Mouse (Mus musculus) hindbrain, embryonic 12.5 days (tissue): ENCODE results near the gene Olfr988. TPM values are rescaled to one million over a fixed set of nuclear protein-coding genes. Genes with fewer than 3 reads are reported as not detected.
"Not testable (repeated sequence)": the region's sequence is repeated elsewhere in the genome, so short reads cannot be mapped to it uniquely, and the experiment has no call there.

Source experiments
- ATAC-seq: fragments of 200-750 bp; cut with Nextera tagmentation; 2 replicates; pipeline ENCODE4 v1.8.0; 2017; ENCODE audit warnings: moderate TSS enrichment; ENCODE audit not compliant: low FRiP score
- H3K27ac ChIP-seq: fragments of 300-500 bp; sonication (generic); 2 replicates; pipeline ENCODE4 v1.5.1; 2016; ENCODE audit warnings: mild to moderate bottlenecking
- H3K27me3 ChIP-seq: fragments of 300-500 bp; sonication (generic); 2 replicates; pipeline ENCODE4 v1.6.1; 2016; ENCODE audit warnings: mild to moderate bottlenecking
- H3K36me3 ChIP-seq: fragments of 300-500 bp; sonication (generic); 2 replicates; pipeline ENCODE4 v1.6.1; 2016; ENCODE audit warnings: mild to moderate bottlenecking
- H3K4me1 ChIP-seq: fragments of 300-500 bp; sonication (generic); 2 replicates; pipeline ENCODE4 v1.6.1; 2016
- H3K4me2 ChIP-seq: fragments of 300-500 bp; sonication (generic); replicated peaks from 2 replicates; pipeline ENCODE4 v1.6.1; 2016; ENCODE audit warnings: mild to moderate bottlenecking
- H3K4me3 ChIP-seq: fragments of 300-500 bp; sonication (generic); 2 replicates; pipeline ENCODE4 v1.5.1; 2016; ENCODE audit warnings: mild to moderate bottlenecking
- H3K9ac ChIP-seq: fragments of 300-500 bp; sonication (generic); 2 replicates; pipeline ENCODE4 v1.6.1; 2016; ENCODE audit warnings: mild to moderate bottlenecking, moderate library complexity
- H3K9me3 ChIP-seq: fragments of 300-500 bp; sonication (generic); replicated peaks from 2 replicates; pipeline ENCODE4 v1.6.1; 2016; ENCODE audit warnings: mild to moderate bottlenecking
- WGBS: fragments of 180-500 bp; shearing (Covaris S2); methylation state at CpG from one replicate; pipeline ENCODE4 v1.1.7; 2016; 5-methylcytosine and 5-hydroxymethylcytosine counted together
- polyA plus RNA-seq: library from polyadenylated mRNA; unstranded; fragments of >200 nt; fragmentation: Nextera tagmentation; extraction: Ambion mirVana; gene quantifications from 2 replicates; pipeline ENCODE4 v1.2.1, GENCODE M21; 2016

The Olfr988 gene
- not detected in 2 replicates for polyA plus RNA-seq

GRCm38 (mm10) chr2:85363127-85363526 lies at the start of gene Olfr988:
Gene Olfr988, minus strand, starts transcription at chr2:85363227.
- not testable (repeated sequence) for H3K27me3 ChIP-seq, H3K4me1 ChIP-seq, H3K4me2 ChIP-seq, H3K36me3 ChIP-seq, H3K4me3 ChIP-seq, H3K27ac ChIP-seq, ATAC-seq, H3K9ac ChIP-seq, H3K9me3 ChIP-seq

DNA sequence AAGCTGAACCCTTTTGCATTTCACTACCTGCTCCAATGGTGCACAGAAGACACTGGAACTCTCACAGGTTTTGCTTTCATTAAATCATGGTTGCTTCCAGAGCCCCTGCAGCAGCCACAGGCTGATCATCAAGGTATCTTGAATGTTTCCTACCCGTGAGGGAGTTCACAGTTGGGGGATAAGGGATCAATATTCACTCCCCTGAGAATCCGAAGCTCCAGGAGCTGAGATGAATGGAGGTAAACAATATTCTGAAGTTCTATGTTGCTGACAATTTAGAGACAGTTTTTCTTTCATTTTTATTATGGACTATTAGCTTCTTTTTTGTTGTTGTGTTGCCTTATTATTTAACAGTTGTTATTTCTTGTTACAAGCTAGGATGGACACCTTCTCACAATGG lies 46.3 kb upstream of the Olfr988 start, which contains the start of gene Olfr992:
Gene Olfr992 (minus strand): TSS at position 101 of the 400 bp plus-strand sequence.
- H3K27ac ChIP-seq: no peak within 1 kb of the TSS
- no peaks in the 10 kb centered on the region for H3K27me3 ChIP-seq
- H3K9ac ChIP-seq: no peak within 1 kb of the TSS
- H3K4me3 ChIP-seq: no peak within 1 kb of the TSS
- no peak for ATAC-seq
- no peak within 1 kb of the TSS for H3K4me2 ChIP-seq
- WGBS: 63% methylated on average over 2 of the region's 2 CpGs
- H3K9me3 ChIP-seq: no peaks in the 10 kb centered on the region
- H3K4me1 ChIP-seq: no peaks in the 10 kb centered on the region
- H3K36me3 ChIP-seq: no peaks in the 10 kb centered on the region

GRCm38 (mm10) chr2:85339972-85340371 lies 23.1 kb downstream of the Olfr988 start:
- no peak overlapping the region for H3K9ac ChIP-seq
- 80% methylated on average over 7 of the region's 7 CpGs for WGBS
- H3K27me3 ChIP-seq: no peaks in the 10 kb centered on the region
- H3K9me3 ChIP-seq: no peaks in the 10 kb centered on the region
- H3K36me3 ChIP-seq: no peaks in the 10 kb centered on the region
- H3K4me3 ChIP-seq: no peak overlapping the region
- ATAC-seq: no peak
- H3K4me1 ChIP-seq: no peaks in the 10 kb centered on the region
- H3K4me2 ChIP-seq: no peak overlapping the region
- no peak overlapping the region for H3K27ac ChIP-seq

GRCm38 (mm10) chr2:85339215-85339614 lies 23.8 kb downstream of the Olfr988 start, which contains the start of gene Olfr987:
Gene Olfr987, minus strand, starts transcription at chr2:85339315.
- H3K4me3 ChIP-seq, H3K27ac ChIP-seq, H3K36me3 ChIP-seq, H3K9me3 ChIP-seq, H3K4me2 ChIP-seq, H3K27me3 ChIP-seq, H3K9ac ChIP-seq, ATAC-seq, H3K4me1 ChIP-seq: not testable (repeated sequence)

DNA sequence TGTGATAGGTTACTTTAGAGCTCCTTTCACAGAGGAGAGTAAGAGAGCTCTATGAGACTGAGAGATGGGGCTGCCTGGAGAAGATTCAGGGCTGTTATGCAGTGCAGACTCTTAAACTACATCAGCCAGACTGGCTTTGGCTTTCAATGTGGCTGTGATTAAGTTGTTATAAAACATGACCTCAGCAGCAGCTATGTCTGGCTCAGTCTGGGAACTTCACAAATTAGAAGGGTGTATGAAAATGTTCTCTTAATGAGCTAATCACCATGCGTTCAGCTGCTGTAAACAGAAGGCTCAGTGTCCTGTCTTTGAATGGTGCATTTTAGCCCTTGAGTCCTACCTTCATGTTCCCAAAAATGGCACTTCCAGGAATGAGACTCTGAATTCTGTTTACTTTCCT lies 43.9 kb downstream of the Olfr988 start:
- no peak overlapping the region for H3K27ac ChIP-seq
- no peaks in the 10 kb centered on the region for H3K9me3 ChIP-seq
- no peak overlapping the region for H3K4me2 ChIP-seq
- no peaks in the 10 kb centered on the region for H3K27me3 ChIP-seq
- WGBS: 78% methylated on average over 1 of the region's 1 CpGs
- no peak overlapping the region for H3K4me3 ChIP-seq
- no peak for ATAC-seq
- no peaks in the 10 kb centered on the region for H3K4me1 ChIP-seq
- no peaks in the 10 kb centered on the region for H3K36me3 ChIP-seq
- H3K9ac ChIP-seq: no peak overlapping the region

Other genes starting within 250 kb of the Olfr988 start
- 41.5 and 48.4 TPM in 2 replicates for gene Aplnr, start 227.0 kb downstream of the Olfr988 start, polyA plus RNA-seq
- gene Lrrc55, start 166.0 kb downstream of the Olfr988 start, polyA plus RNA-seq: 3.1 TPM in 2 replicates
- gene Olfr987, start 23.9 kb downstream of the Olfr988 start, polyA plus RNA-seq: not detected in 2 replicates
- not detected in 2 replicates for gene Olfr992, start 46.2 kb upstream of the Olfr988 start, polyA plus RNA-seq
- not detected in 2 replicates for gene Olfr993, start 51.6 kb upstream of the Olfr988 start, polyA plus RNA-seq
- not detected in 2 replicates for gene Olfr994, start 73.2 kb upstream of the Olfr988 start, polyA plus RNA-seq
- not detected in 2 replicates for gene Olfr995, start 80.4 kb upstream of the Olfr988 start, polyA plus RNA-seq
- 0.09 TPM in 1 of 2 replicates, not detected in the other for gene 4833423E24Rik, start 155.8 kb upstream of the Olfr988 start, polyA plus RNA-seq
- not detected in 2 replicates for gene Olfr996, start 216.0 kb upstream of the Olfr988 start, polyA plus RNA-seq
- not detected in 2 replicates for gene Olfr998, start 225.7 kb upstream of the Olfr988 start, polyA plus RNA-seq
- not detected in 2 replicates for gene Olfr1000, start 248.7 kb upstream of the Olfr988 start, polyA plus RNA-seq